Mouse (Mus musculus) cerebellum, postnatal 4 days (tissue): Measurements from ENCODE around the gene Cntn5.

Source experiments
- DNase-seq, 2 experiments: peaks; one replicate each; pipeline ENCODE4 v3.0.0; 2022; ENCODE audit warnings: low spot score in 2 of 2, mixed read lengths in 1 of 2

Gene Cntn5

DNA sequence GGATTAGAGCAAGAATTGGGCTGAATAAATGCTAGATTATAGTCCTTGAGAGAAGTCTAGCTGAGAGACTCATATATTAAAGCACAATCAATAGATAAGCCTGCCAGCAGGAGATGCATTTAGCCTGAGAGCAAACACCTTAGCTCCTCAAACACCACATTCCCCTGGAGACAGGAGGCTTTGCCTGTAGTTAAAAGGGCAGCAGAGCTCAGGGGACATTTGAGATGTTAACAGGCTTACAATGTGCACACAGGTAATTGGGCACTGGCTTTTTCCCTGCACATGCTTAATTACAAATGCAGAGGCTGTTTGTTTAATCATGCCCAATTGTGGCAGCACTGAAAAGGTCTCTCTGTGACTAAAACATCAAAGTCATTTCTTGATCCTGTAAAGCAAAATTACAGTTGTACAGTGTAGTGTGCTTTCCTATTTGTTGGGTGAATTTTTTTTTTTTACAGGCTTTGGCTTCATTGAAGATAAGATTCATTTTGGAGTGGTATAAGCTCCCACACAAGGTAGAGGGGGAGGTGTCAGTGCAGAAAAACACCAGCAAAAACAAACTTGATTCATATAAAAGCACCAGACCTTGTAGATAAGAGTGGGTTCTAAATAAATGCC lies 457.2 kb downstream of the Cntn5 start:
- DNase-seq: no peak

DNA sequence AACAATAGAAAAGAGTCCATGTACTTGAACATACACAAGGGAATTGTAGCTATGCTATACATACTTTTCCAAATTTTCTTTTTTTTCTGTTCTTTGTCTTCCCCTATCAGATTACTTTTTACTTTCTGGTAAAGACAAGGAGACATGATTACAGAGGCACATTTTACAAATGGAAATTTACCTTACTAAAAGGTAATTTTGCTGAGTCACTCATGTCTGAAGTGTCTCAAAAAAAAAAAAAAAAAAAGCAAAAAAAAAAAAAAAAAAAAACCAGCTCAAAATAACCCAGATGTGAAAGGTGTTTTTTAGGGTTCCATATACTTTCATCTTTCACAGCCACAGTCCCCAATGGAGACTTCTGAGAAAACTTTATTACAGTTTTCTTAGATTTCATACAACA lies 492.5 kb downstream of the Cntn5 start:
- no peak for DNase-seq

DNA sequence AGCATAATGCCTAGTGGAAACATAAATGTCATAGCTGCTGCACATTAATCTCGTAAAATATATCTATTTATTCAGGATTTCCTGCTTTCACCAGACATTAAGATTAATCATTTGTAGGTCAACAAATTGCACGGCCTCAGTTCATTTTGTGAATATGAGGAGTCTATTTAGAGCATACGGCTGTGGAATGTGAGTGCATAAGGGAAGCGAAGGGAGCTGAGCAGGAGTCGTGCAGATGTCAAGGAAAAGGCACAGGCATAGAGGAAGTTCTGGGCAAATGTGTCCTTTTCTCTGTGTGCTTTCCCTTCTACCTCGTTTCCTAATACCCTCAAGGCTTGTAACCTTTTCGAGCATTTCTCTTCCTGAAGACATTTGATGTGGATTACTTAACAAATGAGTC lies 504.5 kb downstream of the Cntn5 start:
- no peak for DNase-seq

GRCm38 (mm10) chr9:10389863-10390262 lies 514.7 kb downstream of the Cntn5 start:
- DNase-seq: no peak

- no peak for DNase-seq
These were observed 520.1 kb downstream of the Cntn5 start for GRCm38 (mm10) chr9:10384455-10384854.

- DNase-seq: no peak
These were observed 521.4 kb downstream of the Cntn5 start for GRCm38 (mm10) chr9:10383140-10383539.

- no peak for DNase-seq
These were observed 522.9 kb downstream of the Cntn5 start for GRCm38 (mm10) chr9:10381701-10382100.

GRCm38 (mm10) chr9:10376261-10376660 lies 528.3 kb downstream of the Cntn5 start:
- DNase-seq: peak in 1 of 2 experiments; percentile 5

- DNase-seq: no peak
These were observed 535.6 kb downstream of the Cntn5 start for GRCm38 (mm10) chr9:10368971-10369370.

GRCm38 (mm10) chr9:10368410-10368809 lies 536.2 kb downstream of the Cntn5 start:
- DNase-seq: no peak

GRCm38 (mm10) chr9:10366246-10366955 lies 538.2 kb downstream of the Cntn5 start:
- DNase-seq: no peak

- no peak for DNase-seq
These were observed 553.5 kb downstream of the Cntn5 start for GRCm38 (mm10) chr9:10350909-10351655.

DNA sequence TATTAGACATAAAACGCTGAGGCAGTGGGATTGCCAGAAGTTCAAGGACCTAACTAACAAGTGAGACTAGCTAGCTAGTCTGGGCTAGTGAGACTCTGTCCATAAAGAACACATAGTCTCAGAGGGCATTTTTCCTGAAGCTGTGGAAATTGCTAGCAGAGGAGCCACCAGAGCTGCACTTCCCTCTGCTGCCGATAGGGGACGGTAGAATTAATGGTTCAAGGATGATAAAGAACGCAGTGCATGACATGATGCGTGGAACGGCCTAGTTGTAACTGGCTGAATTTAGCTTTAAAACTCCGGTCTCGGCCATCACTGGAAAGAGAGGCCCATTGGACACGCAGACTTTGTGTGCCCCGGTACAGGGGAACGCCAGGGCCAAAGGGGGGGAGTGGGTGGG lies 555.8 kb downstream of the Cntn5 start:
- no peak for DNase-seq

- DNase-seq: no peak
These were observed 556.4 kb downstream of the Cntn5 start for GRCm38 (mm10) chr9:10348222-10348621.

- DNase-seq: no peak
These were observed 563.8 kb downstream of the Cntn5 start for GRCm38 (mm10) chr9:10340751-10341150.

DNA sequence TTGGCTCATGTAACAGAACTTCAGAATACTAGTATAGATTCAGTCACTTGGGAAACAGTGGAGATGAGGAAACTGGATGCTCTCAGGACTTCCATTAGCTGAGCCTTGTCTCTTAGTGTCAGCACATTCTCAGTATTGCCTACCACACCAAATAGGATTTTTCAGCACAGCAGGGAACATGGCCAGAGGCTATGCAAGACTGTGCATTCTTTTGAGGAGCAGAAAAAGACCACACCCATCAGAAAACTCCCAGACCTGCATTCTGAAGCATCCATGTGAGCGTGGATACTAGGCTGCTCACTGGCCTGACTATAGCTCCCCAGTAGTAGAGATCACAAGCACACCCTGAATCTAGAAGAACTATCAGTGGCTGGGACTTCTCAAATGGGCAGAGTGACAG lies 564.9 kb downstream of the Cntn5 start:
- DNase-seq: no peak

DNA sequence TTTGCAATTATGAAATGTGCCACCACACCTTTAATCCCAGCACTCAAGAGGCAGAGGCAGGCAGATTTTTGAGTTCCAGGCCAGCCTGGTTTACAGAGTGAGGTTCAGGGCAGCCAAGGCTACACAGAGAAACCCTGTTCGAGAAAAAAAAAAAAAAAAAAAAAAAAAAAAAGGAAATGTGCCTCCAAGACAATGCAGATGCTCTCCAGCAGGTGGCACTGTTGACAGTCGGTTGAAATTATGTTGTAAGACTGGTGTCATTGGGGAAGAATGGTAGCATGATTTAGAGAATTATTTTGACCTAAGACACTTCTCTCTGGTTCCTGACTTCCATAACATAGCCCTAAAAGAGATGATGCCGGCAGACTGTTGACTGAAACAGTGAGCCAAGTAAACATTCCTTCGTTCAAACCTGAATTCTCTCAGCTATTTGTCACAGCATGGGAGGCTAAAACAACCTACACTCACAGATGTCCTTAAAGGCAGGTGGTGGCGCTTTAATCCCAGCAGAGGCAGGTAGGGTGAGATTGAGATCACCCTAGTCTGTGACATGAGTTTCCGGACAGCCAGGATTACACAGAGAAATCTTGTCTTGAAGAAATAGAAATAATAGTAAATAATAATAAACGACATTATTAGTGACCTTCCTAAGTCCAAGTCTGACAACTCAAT lies 579.7 kb downstream of the Cntn5 start:
- DNase-seq: peak in 1 of 2 experiments; percentile 30

DNA sequence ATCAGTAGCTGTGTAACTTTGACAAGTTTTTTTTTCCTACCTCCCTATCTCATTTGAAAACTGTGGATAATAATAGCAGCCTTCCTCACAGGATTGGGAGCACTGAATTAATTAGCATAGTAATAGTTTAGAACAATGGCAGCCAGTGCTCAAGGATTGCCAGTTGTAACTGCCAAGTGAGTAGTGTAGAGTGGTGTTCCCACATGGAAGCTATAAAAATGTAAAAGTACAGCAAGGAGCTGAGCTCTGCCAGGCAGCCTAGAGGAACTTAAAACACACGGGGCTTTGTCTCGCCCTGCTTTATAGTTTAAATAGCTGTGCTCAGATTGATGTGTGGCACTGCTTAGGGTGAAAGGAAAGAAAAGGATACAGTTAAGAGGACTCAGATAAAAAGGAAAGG lies 635.2 kb downstream of the Cntn5 start:
- no peak for DNase-seq

GRCm38 (mm10) chr9:10268836-10269235 lies 635.7 kb downstream of the Cntn5 start:
- DNase-seq: no peak

GRCm38 (mm10) chr9:10265616-10266015 lies 639.0 kb downstream of the Cntn5 start:
- no peak for DNase-seq

DNA sequence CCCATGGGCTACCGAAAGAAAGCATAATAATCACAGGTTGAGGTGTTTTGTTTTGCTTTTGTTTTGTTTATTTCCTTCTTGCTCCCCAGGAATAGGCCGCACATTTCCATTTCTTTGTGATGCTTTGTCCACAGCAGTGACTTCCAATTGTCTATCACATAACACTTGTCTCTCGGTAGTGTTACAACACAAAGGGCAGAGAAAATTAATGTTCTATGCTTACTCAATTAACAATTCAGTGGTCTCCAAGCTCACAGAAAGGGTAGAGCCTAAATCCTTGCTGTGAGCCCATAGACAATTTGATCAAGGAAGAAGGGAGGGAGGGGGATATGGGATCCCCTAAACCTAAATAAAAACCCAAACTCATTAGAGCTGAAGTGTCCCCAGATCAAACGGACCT lies 671.2 kb downstream of the Cntn5 start:
- no peak for DNase-seq

GRCm38 (mm10) chr9:10232066-10232465 lies 672.5 kb downstream of the Cntn5 start:
- no peak for DNase-seq
